Mouse (Mus musculus): ENCODE data around the gene Ybx1.
A peak's percentile ranks its signal among the peaks of the same experiment; 100 is the strongest.

The Ybx1 gene

DNA sequence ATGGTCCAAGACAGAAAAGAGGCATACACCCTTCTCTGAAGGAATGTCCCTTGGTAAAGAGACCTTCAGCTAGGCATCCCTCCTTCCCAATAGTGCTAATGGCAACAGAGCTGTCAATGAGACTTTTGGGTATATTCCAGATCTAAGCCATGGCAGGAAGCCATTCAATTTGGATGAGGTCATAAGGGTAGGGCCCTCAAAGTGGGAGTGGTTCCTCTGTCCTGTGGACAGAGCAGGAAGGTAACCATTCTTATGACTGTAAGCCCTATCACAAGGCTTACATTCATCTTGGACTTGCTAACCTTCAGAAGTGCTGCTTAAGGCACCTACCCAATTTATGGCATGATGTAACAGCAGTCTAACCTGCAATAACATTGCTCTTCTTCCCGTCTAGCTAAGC is 19.8 kb downstream of the Ybx1 start:
- no peak for DNase-seq (ENCODE audit: low spot score in 2 of 2)

DNA sequence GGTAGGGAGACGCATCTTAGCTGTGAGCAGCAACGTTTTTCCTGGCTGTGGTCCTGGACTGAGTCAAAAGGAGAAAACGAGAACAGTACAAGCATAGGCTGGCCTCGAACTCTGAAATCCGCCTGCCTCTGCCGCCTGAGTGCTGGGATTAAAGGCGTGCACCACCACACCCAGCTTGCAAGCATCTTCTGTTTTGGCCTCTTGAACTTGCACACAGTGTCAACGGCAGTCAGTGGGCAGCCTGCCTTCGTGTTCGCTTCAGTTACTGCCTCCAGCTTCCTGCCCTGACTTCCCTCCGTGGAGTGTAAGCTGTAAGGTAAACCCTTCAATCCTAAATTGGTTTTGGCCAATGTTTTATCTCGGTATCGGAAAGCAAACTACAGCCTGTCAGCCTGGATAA is 27.8 kb downstream of the Ybx1 start:
- DNase-seq (ENCODE audit: low spot score in 2 of 2): no peak

DNA sequence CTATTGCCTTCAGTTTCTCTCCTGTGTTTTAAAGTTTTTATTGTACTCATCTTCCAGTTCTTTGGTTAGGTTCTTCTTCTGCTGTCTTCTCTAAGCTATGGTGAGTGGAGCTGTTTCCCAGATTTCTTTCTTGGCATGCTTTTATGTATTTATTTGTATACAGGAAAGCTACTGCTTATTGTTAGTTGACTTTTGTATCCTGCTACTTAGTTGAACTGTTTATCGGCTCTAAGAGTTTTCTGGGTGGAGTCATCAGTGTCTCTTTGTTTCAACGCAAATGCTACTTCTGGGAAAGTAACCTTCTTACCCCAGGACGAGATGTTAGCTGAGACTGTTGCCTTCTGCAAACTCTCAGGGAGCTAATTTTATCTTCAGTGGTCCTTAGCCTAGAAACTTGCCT is 30.9 kb downstream of the Ybx1 start:
- no peak for DNase-seq (ENCODE audit: low spot score in 2 of 2)

DNA sequence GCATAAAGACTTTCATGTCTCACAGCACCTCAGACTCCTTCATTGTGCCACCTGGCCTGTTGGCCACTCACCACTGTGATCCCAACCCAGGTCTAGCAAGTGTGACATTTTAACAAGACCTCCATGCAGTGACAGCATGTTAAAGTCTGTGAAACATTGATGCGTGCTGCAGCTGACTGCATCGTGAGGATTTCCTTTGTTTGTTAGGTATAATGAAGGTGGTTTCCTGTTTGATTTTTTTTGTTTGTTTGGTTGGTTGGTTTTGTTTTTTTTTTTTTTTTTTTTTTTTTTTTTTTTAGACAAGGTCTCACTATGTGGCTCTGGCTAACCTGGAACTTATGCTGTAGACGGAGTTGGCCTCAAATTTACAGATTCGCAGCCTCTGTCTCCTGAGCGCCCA is 31.9 kb downstream of the Ybx1 start:
- DNase-seq (ENCODE audit: low spot score in 2 of 2): no peak

DNA sequence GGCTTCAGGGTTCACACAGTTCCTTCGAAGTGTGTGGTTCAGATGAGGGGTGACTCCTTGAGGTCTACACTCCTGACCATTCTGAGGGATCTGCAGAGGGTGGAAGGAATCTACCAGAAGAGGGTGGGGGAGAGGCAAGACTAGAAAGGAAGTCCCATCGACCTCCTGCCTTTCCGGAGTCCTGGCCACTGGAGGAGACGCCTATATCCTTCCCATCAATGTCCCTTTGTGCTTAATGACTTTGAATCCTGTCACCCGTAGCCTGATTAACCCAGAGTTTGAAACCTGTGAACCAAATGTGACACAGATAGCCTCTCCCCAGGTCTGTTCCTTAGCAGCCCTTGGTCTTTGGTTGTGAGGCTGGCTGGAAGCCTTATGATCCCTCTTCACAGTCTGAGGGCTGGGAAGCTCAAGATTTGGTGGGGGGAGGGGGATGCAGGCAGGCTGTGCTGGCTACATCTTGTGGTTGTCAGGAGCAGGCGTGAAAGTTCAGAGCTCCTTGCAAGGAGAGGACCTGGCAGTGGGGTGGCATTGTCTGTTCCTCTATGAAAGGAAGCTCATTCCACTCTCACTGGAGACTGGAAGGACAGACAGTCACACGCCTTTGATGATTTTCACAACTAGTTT is 33.2 kb downstream of the Ybx1 start:
- DNase-seq (ENCODE audit: low spot score in 2 of 2): no peak

DNA sequence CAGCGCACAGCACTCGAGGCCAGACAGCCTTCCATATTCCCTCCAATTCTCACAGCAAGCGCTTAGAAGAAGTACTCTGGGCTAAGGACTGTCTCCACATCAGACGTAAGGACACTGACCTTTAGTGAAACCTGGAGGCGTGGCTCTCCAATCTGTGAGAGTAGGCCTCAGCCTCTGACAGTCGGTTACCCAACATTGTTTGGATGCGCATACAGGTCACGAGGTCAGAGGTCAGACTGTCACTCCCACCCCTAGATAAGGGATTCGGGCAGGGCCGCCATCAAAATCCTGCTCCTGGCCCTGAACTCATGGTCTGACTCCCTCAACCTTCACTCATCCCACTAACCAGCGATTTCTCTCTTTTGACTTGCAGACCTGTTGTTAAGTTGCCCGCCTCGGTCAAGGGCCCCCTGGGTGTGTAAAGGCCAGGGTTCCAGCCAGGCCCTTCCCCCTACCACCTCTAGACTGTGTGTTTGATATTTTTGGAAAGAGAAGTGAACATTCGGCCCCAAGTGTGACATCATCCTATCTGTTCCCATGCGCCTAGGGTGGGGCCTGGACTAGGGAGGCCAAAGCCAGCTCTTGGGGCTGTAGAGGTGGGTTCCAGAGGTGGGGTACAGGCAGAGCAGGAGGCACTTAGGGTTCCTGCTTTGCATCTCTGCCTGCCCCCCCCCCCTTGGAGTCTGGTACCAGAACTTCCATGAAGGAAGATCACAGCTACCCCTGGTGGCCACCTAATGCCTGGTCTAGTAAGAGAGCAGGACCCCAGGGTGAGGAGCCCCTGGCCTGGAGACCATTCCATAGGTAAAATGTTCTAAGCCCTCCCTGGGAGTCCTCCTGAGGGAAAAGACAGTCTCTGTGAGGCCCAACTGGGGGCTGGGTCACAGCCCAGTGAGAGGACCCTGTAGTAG is 34.8 kb downstream of the Ybx1 start:
- no peak for DNase-seq (ENCODE audit: low spot score in 2 of 2)

DNA sequence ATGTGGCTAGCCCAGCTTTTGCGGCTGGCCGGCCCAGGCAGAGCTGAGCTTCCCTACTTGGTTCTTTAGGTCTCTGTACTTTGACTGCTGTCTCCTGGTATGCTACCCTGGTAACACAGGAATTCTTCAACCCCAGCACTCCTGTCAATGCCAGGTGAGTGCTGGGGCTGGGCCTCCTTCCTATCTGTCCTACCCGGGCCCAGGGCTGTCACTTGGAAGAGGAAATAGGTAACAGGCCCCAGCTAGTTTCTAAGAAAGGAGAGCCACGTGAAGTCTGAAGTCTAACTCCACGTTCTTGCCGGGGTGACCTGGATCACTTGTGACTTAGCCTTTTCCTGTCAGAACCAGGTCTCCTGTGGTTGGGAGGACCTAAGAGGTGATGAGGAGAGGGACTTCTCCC is 37.3 kb downstream of the Ybx1 start:
- DNase-seq (ENCODE audit: low spot score in 2 of 2): no peak

DNA sequence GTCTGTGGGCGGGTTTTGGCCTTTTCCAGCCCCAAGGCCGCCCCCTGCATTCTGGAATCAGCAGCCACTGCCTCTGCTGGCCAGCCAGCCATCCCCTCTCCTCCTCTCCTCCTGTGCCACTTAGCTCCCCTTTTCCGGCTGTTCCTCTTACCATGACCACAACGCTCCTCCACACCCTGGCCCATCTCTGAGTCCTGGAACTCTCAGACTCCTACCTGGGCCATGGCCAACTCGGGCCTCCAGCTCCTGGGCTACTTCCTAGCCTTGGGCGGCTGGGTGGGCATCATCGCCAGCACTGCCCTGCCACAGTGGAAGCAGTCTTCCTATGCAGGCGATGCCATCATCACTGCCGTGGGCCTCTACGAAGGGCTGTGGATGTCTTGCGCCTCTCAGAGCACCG is 39.1 kb downstream of the Ybx1 start, which contains the start of gene Cldn19:
Gene Cldn19 (plus strand): TSS at position 64 of the 400 bp plus-strand sequence.
- no peak for DNase-seq (ENCODE audit: low spot score in 2 of 2)

DNA sequence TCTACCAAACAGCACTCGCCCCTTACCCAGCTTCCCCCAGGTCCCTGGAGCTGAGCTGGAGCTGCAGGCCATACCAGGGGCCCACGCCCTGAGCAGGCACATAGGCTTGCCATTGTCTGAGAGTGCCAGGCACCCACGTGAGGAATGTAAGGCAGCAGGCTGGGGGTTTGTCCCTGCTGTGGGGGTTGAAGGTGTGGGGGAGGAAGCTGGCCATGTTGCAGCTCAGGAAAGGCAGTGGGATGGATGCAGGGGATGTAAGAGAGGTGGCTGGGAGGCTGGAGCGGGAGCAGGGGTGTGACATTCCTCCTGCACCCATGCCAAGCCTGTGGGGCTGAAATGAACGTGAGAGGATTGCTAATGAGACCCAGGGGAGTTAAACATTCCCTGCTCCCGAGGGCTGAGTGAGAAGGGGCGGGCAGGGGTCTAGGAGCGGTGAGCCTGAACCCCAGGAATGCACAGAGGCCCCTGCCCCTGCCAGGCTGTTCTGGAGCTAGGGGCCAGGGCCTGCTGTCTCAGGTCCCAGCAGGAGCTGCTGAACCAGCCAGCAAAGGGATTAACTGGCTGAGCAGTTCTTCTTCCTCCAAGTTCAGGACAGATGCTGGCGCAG is 40.3 kb downstream of the Ybx1 start:
- peak in 1 of 2 experiments; percentile 53 for DNase-seq (ENCODE audit: low spot score in 2 of 2)

DNA sequence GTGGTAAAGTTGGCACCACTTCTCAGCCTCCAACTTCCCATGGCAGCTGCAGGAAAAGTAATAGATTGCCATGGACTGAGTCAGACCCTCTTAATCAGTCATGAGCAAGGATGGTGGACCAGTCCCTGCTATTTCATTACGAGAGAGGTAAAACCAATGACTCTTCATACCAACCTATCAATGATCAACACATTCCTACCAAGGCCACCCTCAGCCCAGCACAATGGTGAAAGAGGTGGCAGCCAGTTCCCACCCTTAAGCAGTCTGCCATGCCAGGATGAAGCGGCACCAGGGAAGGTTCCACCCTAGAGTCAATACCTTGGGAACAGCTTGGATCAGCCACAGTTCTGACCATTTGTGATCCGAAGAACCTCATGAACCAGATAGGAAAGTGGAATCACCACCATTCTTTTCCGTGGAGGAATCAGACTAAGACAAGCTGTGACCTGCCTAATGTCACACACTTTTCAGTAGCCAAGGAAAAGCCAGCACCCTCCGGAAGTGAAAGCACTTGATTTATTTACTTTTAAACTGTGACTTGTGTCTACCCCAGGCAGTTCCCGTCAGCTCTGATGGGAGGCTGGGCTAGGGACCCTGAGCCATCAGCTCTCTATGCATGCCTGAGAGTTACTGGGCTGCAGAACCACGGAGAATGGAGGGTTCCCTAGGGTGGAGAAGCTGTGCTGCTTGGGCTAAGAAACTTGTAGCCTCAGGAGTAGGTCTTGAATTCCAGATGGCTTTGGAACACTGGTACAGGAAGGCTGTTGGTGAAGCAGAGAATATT is 42.2 kb downstream of the Ybx1 start:
- DNase-seq (ENCODE audit: low spot score in 2 of 2): no peak

DNA sequence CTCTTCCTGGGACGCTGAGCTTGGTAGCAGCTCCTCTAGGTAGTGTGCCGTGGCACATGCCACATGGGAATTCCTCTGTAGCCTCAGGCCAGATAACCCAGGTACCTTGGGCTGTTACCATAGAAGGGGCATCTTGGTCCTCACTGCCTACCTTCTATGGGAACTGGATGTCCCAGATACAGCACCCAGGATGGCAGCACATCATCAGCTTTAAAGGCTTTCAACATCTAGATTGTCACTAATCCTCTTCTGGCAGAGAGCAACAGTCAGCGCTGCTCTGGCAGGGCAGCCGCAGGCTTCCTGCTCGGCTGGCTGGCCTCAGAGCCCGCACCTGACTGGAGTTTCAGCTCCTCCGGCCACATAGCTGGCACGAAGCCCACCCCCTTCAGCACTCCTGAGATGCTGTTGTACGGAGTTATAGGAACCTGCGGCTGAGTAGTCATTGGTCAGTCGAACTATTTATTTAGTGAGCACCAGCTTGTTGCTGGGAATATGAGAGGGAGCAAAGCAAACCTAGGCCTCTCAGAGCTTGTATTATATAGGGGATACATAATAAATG is 45.9 kb downstream of the Ybx1 start:
- no peak for DNase-seq (ENCODE audit: low spot score in 2 of 2)

DNA sequence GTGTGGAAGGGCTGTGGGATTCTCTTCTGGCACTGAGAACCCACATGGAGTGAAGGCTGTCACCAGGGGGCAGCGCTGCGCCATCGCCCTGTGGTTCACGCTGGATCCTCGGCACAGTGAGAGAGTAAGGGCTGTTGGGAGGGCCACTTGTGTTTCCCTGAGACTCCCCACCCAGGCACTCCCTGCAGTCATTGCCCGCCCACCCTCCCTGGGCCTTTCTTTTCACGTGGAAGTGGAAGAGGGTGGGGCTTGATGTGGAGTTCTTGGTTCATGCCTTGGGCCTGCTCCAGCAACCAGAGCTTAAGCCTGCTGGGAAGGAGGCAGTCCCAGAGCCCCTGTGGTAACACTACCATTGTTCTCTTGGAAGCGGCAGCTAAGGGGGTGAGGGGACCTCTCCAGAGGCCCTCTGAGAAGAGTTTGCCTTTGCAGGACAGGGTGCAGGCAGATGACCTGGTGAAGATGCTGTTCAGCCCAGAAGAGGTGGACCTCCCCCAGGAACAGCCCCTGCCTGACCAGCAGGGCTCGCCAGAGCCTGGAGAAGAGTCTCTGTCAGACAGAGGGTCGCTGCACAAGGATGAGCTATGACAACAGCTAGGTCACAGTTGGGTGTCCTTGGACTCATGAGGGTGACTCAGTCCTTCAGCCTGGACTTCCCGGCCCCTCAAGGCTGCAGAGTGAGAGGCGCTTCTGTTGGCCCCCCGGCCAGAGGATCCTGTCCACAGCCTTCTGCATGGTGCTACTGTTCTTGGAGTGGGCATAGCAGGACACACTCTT is 46.8 kb downstream of the Ybx1 start:
- peak; percentile 66 to 76 for DNase-seq (ENCODE audit: low spot score in 2 of 2)

DNA sequence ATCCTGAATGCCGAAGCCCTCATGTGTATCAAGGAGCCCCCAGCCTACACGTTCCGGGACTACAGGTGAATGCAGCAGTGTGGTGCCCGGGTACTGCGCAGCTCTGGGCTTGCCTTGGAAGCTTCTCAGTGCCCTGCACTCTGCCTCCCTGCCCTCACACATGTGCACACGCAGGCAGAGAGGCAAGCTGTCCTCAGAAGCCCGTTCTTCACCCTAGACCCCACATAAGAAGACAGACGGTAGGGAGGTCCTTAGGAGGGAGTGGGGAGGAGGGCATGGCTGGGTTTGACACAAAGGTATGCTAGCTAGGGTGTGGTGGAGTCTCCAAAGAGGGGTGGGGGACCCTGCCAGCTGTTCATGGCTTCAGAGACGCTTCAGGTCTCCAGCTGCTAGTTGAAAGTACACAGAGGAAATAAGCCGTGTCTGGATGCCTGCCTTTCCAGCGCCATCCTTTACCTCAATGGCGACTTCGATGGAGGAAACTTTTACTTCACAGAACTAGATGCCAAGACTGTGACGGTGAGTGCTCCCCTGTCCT is 47.6 kb downstream of the Ybx1 start:
- DNase-seq (ENCODE audit: low spot score in 2 of 2): no peak

DNA sequence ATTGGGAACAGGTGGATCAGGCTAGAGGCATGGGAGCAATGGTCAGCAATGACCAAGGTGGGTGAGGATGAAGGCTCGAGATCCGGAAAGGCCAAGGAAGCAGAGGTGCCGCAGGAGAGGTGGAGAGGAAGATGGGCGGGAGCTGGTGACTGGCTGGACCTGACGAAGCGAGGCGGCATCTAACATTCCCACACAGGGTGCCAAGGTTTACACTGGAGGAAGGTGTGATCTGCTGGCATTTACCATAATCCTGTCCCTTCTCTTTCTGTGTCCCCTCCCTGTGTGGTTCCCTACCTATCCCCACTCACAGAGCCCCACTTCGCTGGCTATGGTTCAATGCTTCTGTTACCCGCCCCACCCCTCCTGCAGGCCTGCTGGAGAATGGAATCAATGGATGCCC is 48.4 kb downstream of the Ybx1 start:
- no peak for DNase-seq (ENCODE audit: low spot score in 2 of 2)

DNA sequence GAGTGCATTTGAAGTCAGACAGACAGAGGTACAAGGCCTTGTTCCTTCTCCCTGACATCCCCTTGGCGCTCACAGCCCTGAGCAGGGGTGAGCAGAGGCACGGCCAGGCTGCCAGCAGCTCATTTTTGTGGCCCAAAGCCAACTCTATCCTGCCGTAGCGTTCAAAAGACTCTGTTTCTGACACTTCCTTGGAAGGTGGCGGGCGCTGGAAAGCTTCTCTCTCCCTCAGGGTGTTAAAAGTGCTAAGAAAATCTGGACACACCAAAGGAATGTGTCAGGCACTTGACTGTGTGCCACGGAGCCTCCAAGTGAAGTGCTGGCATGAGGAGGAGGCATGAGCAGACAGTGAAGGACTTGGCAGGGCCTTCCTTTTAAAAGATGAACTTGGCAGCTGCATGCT is 48.8 kb downstream of the Ybx1 start:
- peak; percentile 72 to 79 for DNase-seq (ENCODE audit: low spot score in 2 of 2)

DNA sequence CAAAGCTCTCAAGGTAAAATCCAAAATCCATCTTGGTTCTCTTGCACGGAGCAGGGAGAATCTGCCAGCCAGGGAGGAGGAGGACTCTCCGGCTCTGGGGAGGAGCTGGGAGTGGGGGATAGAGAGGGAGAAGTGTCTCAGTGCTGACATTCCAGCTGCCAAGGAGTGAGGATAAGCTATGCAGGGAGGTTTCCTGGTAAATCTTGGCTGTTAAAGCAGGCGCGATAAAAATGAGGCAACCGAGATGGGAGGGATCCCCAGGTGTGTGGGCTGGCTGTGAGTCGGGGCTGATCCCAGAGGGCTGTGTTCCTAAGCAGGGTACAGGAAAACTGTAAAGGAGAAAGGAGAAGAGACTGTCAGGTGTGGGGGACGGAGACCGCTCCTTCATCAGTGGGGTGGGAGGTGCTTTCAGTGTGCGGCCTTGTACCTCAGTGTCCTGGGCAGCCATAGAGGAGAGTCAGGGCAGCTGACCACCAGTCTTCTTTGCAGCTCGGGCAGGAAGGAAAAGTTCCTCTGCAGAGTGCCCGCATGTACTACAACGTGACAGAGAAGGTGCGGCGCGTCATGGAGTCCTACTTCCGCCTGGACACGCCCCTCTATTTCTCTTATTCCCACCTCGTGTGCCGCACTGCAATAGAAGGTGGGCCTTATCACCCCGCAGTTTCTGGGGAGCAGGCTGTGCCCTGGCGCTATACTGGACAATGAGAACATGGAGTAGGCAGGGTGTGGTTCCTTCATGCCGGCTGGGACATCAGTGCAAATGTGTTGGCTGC is 49.8 kb downstream of the Ybx1 start:
- peak; percentile 46 to 62 for DNase-seq (ENCODE audit: low spot score in 2 of 2)

DNA sequence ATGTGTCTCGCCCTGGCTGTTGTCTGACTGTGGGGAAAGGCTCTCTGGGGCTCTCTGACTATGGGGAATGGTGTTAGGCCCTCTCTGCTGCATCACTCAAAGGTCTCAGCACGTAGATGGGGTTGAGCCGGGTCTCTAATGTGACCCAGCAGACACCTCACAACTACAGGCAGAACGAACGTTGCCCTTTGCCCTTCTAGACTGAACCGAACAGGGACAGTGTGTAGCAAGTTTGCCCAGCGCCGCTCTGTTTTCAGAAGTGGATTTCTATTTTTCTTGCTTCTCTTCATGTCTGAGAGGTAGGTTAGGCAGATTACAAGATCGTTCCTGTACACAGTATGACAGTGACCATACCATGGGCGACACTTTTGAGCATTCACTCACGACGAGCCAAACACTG is 51.8 kb downstream of the Ybx1 start:
- DNase-seq (ENCODE audit: low spot score in 2 of 2): no peak

DNA sequence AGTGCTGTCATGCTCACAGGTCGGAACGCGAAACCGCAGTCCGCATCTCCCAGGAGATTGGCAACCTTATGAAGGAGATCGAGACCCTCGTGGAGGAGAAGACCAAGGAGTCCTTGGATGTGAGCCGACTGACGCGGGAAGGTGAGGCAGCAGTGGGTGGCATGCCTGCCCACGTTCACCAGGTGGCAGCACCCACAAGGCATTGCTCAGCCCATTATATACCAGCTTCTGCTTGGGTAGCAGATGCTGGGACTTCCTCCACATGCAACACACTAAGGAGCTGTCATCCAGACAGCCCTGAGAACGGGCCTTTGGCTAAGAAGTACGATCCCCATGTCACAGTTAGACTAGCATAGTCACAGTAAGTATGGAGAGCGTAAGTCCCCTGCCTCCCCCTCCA is 52.7 kb downstream of the Ybx1 start:
- peak; percentile 71 to 74 for DNase-seq (ENCODE audit: low spot score in 2 of 2)

DNA sequence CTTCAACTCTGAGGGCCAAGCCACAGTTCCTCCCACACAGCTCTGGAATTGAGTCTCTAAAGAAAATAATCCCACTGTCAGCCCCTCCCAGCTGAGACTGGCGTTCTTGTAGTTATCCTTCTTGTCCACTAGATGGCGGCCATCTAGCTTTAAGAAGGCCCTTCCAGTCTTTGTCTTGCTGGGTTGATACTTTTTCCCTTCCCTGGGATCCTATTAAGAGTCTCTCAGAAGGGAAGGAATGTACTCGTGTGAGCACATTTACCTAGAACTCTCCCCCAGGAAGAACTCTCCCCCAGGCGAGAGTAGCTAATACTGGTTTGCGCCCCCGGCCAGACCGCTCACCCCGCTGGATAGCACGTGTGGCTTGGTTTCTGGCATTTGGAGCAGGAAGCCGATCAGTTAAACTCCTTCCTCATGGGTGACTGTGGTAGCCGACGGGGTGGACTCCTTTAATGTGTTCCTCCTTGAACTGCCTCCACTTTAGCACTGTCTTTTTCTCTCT is 55.2 kb downstream of the Ybx1 start:
- peak in 1 of 2 experiments; percentile 72 for DNase-seq (ENCODE audit: low spot score in 2 of 2)

DNA sequence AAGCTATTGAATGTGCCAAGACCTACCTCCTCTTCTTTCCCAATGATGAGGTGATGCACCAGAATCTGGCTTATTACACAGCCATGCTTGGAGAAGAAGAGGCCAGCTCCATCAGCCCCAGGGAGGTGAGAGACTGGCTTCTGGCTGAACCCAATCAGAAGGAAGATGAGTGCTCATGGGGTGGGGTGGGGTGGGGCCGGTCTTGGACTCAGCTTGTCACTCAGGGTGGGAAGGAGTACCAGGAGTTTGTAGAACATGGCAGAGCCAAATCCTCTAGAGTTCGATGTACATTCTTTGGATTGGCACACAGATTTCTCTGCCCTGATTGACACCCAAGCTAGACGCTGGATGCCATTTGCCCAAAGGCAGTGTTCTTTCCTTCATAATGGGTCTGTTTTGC is 55.7 kb downstream of the Ybx1 start:
- no peak for DNase-seq (ENCODE audit: low spot score in 2 of 2)
